Mouse (Mus musculus): ENCODE data around the gene Slc44a5. TPM values are rescaled to one million over a fixed set of nuclear protein-coding genes. Genes with fewer than 3 reads are reported as not detected.

The Slc44a5 gene
- polyA plus RNA-seq, 1 experiment from 2014 or later = 0.18 TPM

DNA sequence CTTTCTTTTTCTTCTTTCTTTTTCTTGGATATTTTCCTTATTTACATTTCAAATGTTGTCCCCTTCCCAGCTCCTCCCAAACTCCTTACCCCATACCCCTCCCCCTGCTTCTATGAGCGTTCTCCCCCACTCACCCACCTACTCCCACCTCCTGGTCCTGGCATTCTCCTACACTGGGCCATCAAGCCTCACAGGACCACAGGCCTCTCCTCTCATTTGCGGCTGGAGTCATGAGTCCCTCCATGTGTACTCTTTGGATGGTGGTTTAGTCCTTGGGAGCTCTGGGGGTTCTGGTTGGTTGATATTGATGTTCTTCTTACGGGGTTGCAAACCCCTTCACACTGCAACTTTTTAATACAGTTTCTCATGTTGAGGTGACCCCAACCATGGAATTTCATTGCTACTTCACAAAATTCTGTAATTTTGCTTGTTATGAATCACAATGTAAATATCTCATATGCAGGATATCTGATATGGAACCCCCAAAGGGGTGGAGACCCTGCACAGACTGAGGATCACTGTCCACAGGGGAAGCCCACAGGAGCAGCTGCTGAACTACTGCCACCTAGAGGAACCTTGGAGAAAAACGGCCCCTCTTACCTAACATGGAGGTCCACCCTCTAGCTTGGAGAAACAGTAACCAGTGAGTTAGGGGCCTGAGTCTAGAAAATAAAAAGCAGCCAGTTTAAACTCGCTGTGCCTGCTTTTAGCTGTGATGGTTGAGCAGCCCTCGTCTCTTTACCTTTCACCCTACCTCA is 11.4 kb upstream of the Slc44a5 start:
- H3K9ac ChIP-seq (ENCODE audit: low read depth, low read length) = no peak overlapping the region
- no peaks in the 10 kb centered on the region for H3K36me3 ChIP-seq (ENCODE audit: control insufficient read depth, insufficient read depth)
- H3K4me2 ChIP-seq (ENCODE audit: low read depth, low read length) = no peak overlapping the region
- H3K27ac ChIP-seq (ENCODE audit: low read length) = no peak overlapping the region
- H3K9me3 ChIP-seq (replicated peaks; ENCODE audit: control insufficient read depth, low read length) = no peaks in the 10 kb centered on the region
- no peaks in the 10 kb centered on the region for H3K4me1 ChIP-seq (ENCODE audit: control insufficient read depth, low read depth, low read length)
- WGBS (ENCODE audit: insufficient replicate concordance) = 43% methylated on average over 6 of the region's 6 CpGs
- H3K4me3 ChIP-seq (ENCODE audit: low read depth, low read length) = no peak overlapping the region
- no peaks in the 10 kb centered on the region for H3K27me3 ChIP-seq (ENCODE audit: control insufficient read depth, insufficient read depth, low read depth, low read length)
- no peak for ATAC-seq (ENCODE audit: low read depth)

- H3K9ac ChIP-seq (ENCODE audit: low read depth, low read length) = no peak overlapping the region
- H3K4me1 ChIP-seq (ENCODE audit: control insufficient read depth, low read depth, low read length) = no peaks in the 10 kb centered on the region
- no peak for ATAC-seq (ENCODE audit: low read depth)
- whole genome bisulfite sequencing (ENCODE audit: insufficient replicate concordance) = 50% methylated on average over 5 of the region's 5 CpGs
- H3K27me3 ChIP-seq (ENCODE audit: control insufficient read depth, insufficient read depth, low read depth, low read length) = peaks cover 3% of the 10 kb centered on the region
- H3K4me2 ChIP-seq (ENCODE audit: low read depth, low read length) = no peak overlapping the region
- H3K4me3 ChIP-seq (ENCODE audit: low read depth, low read length) = no peak overlapping the region
- no peaks in the 10 kb centered on the region for H3K36me3 ChIP-seq (ENCODE audit: control insufficient read depth, insufficient read depth)
- H3K27ac ChIP-seq (ENCODE audit: low read length) = no peak overlapping the region
- no peaks in the 10 kb centered on the region for H3K9me3 ChIP-seq (replicated peaks; ENCODE audit: control insufficient read depth, low read length)
Measured at GRCm38 (mm10) chr3:153967447-153967846, 5.8 kb upstream of the Slc44a5 start.

GRCm38 (mm10) chr3:153968549-153968948 is 4.7 kb upstream of the Slc44a5 start:
- Histone ChIP-seq H3K9me3 (replicated peaks; ENCODE audit: control insufficient read depth, low read length) (no peaks in the 10 kb centered on the region), H3K4me1 (ENCODE audit: control insufficient read depth, low read depth, low read length) (no peaks in the 10 kb centered on the region), H3K4me3 (ENCODE audit: low read depth, low read length) (no peak overlapping the region), H3K27me3 (ENCODE audit: control insufficient read depth, insufficient read depth, low read depth, low read length) (peaks cover 14% of the 10 kb centered on the region), H3K27ac (ENCODE audit: low read length) (no peak overlapping the region), H3K9ac (ENCODE audit: low read depth, low read length) (no peak overlapping the region), H3K36me3 (ENCODE audit: control insufficient read depth, insufficient read depth) (no peaks in the 10 kb centered on the region), H3K4me2 (ENCODE audit: low read depth, low read length) (no peak overlapping the region)
- ATAC-seq (ENCODE audit: low read depth) = 0 out of 2 replicates have a peak, but pooled peaks have one; percentile 45
- 46% methylated on average over 4 of the region's 4 CpGs for WGBS (ENCODE audit: insufficient replicate concordance)

- Histone ChIP-seq H3K27me3 (ENCODE audit: control insufficient read depth, insufficient read depth, low read depth, low read length) (peaks cover 23% of the 10 kb centered on the region), H3K9me3 (replicated peaks; ENCODE audit: control insufficient read depth, low read length) (no peaks in the 10 kb centered on the region), H3K4me2 (ENCODE audit: low read depth, low read length) (no peak overlapping the region), H3K27ac (ENCODE audit: low read length) (no peak overlapping the region), H3K36me3 (ENCODE audit: control insufficient read depth, insufficient read depth) (no peaks in the 10 kb centered on the region), H3K4me3 (ENCODE audit: low read depth, low read length) (no peak overlapping the region), H3K9ac (ENCODE audit: low read depth, low read length) (no peak overlapping the region), H3K4me1 (ENCODE audit: control insufficient read depth, low read depth, low read length) (no peaks in the 10 kb centered on the region)
- ATAC-seq (ENCODE audit: low read depth) = no peak
- WGBS (ENCODE audit: insufficient replicate concordance) = 58% methylated on average over 4 of the region's 4 CpGs
Measured at GRCm38 (mm10) chr3:153969451-153969850, 3.8 kb upstream of the Slc44a5 start.

DNA sequence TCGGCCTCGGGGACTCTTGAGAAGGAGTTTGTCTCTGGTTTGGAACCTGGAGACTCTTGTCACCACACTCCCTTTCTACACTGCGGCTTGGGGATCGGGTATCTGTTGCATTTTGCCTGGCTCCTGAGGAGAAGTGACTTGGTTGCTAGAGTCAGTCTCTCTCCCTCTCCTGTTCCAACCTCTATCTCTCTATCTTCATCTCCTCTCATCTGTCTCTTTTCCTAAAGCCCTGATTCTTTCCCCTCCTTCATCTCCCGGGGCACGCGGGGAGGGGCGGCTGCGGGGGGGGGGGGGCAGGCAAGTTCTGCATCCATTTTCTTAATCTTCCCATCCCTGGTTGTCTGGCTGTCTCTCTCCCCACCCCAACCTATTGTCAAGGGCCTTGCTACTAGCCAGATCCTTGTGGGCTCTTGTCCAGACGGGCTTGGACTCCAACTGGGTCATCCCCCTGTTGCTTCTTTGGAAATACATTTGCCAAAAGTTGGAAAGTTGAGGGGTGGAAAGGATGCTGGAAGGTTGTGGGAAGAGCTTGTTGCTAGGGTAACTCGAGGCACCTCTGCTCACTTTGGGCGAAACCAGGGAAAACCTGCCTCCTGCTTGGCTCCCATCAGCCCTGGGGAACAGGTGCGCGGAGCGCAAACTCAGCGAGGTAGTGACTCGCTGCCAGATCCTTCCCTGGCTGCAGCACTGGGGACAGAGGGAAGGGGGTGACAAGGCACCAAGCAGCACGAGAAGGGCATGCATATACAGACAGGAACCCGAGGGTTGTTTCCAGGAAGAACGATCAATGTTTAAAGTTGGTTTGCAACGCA is 919 bp downstream of the Slc44a5 start:
- WGBS (ENCODE audit: insufficient replicate concordance) = 5% methylated on average over 21 of the region's 21 CpGs
- no peak overlapping the region for H3K4me2 ChIP-seq (ENCODE audit: low read depth, low read length)
- peaks cover 43% of the 10 kb centered on the region for H3K27me3 ChIP-seq (ENCODE audit: control insufficient read depth, insufficient read depth, low read depth, low read length)
- H3K9me3 ChIP-seq (replicated peaks; ENCODE audit: control insufficient read depth, low read length) = no peaks in the 10 kb centered on the region
- no peaks in the 10 kb centered on the region for H3K36me3 ChIP-seq (ENCODE audit: control insufficient read depth, insufficient read depth)
- ATAC-seq (ENCODE audit: low read depth) = no peak
- no peak overlapping the region for H3K27ac ChIP-seq (ENCODE audit: low read length)
- no peaks in the 10 kb centered on the region for H3K4me1 ChIP-seq (ENCODE audit: control insufficient read depth, low read depth, low read length)
- H3K4me3 ChIP-seq (ENCODE audit: low read depth, low read length) = no peak overlapping the region
- H3K9ac ChIP-seq (ENCODE audit: low read depth, low read length) = no peak overlapping the region

DNA sequence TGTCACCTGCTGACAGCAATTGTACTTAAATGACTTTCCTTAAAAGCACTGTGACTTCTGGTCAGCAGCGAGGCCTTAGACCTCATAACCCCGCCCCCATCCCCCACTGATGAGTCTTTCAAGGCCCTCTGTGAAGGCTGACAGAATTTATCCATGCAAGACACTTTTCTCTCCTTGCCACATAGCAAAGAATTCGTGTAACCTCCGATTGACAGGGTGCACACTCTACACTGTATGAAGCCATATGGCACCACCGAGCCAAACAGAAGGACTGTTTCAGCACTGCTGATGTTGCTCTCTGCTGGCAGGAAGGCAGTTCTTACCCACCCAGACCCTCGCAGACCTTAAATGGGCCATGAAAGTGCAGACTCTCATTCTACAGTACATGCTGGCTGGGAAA is 1.8 kb downstream of the Slc44a5 start:
- WGBS (ENCODE audit: insufficient replicate concordance) = 14% methylated on average over 6 of the region's 6 CpGs
- no peak for ATAC-seq (ENCODE audit: low read depth)
- Histone ChIP-seq H3K9me3 (replicated peaks; ENCODE audit: control insufficient read depth, low read length) (no peaks in the 10 kb centered on the region), H3K27me3 (ENCODE audit: control insufficient read depth, insufficient read depth, low read depth, low read length) (peaks cover 43% of the 10 kb centered on the region), H3K4me2 (ENCODE audit: low read depth, low read length) (no peak overlapping the region), H3K4me3 (ENCODE audit: low read depth, low read length) (no peak overlapping the region), H3K27ac (ENCODE audit: low read length) (no peak overlapping the region), H3K9ac (ENCODE audit: low read depth, low read length) (no peak overlapping the region), H3K36me3 (ENCODE audit: control insufficient read depth, insufficient read depth) (no peaks in the 10 kb centered on the region), H3K4me1 (ENCODE audit: control insufficient read depth, low read depth, low read length) (no peaks in the 10 kb centered on the region)

DNA sequence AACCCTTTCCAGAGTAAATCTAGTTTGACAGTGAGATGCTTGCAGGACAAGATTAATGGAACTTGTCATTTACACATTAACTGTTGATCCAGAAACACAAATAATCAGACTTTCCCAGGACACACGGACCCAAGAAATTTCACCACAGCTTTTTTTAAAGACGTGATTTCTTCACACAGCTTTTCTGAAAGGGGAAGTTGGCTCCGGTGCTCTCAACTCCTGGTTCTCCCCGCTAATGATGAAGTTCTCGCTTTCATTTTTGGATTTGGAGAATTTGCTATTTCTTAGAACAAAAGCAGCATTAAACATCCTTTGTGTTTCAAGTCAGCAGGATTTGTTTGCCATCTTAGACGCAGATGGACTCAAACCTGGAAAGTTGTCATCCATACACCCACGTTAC is 2.6 kb downstream of the Slc44a5 start:
- no peak overlapping the region for H3K9ac ChIP-seq (ENCODE audit: low read depth, low read length)
- no peaks in the 10 kb centered on the region for H3K9me3 ChIP-seq (replicated peaks; ENCODE audit: control insufficient read depth, low read length)
- H3K4me3 ChIP-seq (ENCODE audit: low read depth, low read length) = no peak overlapping the region
- H3K27ac ChIP-seq (ENCODE audit: low read length) = no peak overlapping the region
- no peaks in the 10 kb centered on the region for H3K36me3 ChIP-seq (ENCODE audit: control insufficient read depth, insufficient read depth)
- no peak overlapping the region for H3K4me2 ChIP-seq (ENCODE audit: low read depth, low read length)
- 40% methylated on average over 7 of the region's 7 CpGs for WGBS (ENCODE audit: insufficient replicate concordance)
- no peaks in the 10 kb centered on the region for H3K4me1 ChIP-seq (ENCODE audit: control insufficient read depth, low read depth, low read length)
- H3K27me3 ChIP-seq (ENCODE audit: control insufficient read depth, insufficient read depth, low read depth, low read length) = peaks cover 43% of the 10 kb centered on the region
- ATAC-seq (ENCODE audit: low read depth) = no peak

GRCm38 (mm10) chr3:153980611-153981010 is 7.4 kb downstream of the Slc44a5 start:
- 66% methylated on average over 2 of the region's 2 CpGs for WGBS (ENCODE audit: insufficient replicate concordance)
- H3K9me3 ChIP-seq (replicated peaks; ENCODE audit: control insufficient read depth, low read length) = no peaks in the 10 kb centered on the region
- H3K4me1 ChIP-seq (ENCODE audit: control insufficient read depth, low read depth, low read length) = no peaks in the 10 kb centered on the region
- no peak overlapping the region for H3K27ac ChIP-seq (ENCODE audit: low read length)
- no peak overlapping the region for H3K9ac ChIP-seq (ENCODE audit: low read depth, low read length)
- peaks cover 10% of the 10 kb centered on the region; the same call in 1 of the 2 replicates for H3K27me3 ChIP-seq (ENCODE audit: control insufficient read depth, insufficient read depth, low read depth, low read length)
- no peak overlapping the region for H3K4me2 ChIP-seq (ENCODE audit: low read depth, low read length)
- no peak for ATAC-seq (ENCODE audit: low read depth)
- no peak overlapping the region for H3K4me3 ChIP-seq (ENCODE audit: low read depth, low read length)
- H3K36me3 ChIP-seq (ENCODE audit: control insufficient read depth, insufficient read depth) = no peaks in the 10 kb centered on the region
